Mouse (Mus musculus) T-helper 1 cell (primary cell): ENCODE results near the gene Fat3.

Experiments
- in situ Hi-C: fragments of 300-600 bp; cut with MboI, MseI; formaldehyde crosslinking; loops from one replicate; pipeline ENCODE4 v1.15.1; 2025; ENCODE audit warnings: high pct_unique_total_duplicates

Fat3 gene

DNA sequence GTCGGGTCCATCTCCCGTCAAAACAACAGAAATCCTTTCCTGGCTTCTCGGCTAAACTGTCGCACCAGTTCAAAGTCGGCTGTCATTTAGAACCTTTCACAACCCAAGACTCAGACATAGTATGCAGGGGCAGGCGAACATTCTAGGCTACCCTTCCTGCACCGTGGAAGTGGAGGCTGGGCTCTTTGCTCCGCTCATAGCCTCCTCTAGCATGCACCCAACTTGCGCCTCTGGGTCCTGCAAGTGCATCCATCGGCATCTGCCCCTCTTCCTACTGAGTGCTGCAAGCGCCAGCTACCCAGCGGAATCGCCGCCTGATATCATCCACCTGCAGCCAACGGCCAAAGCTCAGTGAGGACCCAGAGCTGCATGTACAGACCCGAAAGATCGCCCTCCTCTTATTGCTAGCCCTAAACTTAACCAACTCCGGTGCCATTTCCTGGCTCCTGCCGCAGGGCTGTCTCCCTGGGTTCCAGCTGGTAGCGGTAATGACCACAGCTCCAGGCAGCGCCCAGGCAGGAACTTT, at the start of gene Fat3:
TSS of gene Fat3 (minus strand) at position 100 of the 526 bp plus-strand sequence.
- in situ Hi-C loops: no loop called here

GRCm38 (mm10) chr9:16532884-16533283, 31.8 kb upstream of the Fat3 start:
- in situ Hi-C loops: no loop called here

DNA sequence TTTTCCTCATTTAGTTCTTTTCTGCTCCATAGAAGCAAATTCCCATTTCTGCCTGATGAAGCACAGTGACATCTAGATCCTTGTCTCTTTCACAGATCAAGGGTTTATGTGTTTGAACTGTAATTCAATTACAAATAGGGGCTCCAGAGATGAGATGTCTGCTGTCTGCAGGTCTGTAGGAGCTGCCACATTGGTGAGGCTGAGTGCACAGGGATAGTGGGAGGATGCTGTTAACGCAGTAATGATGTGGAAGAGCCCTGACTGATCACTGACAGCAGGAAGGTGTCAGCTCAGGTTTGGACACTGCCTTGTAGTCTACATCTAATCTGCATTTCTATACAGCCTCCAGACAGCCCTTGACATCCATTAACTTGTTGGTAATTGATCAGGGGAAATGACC, 16.5 kb upstream of the Fat3 start:
- in situ Hi-C loops: no loop called here

GRCm38 (mm10) chr9:16512005-16512404, 10.9 kb upstream of the Fat3 start:
- in situ Hi-C loops: no loop called here

GRCm38 (mm10) chr9:16503776-16504175, 2.7 kb upstream of the Fat3 start:
- in situ Hi-C loops: no loop called here

DNA sequence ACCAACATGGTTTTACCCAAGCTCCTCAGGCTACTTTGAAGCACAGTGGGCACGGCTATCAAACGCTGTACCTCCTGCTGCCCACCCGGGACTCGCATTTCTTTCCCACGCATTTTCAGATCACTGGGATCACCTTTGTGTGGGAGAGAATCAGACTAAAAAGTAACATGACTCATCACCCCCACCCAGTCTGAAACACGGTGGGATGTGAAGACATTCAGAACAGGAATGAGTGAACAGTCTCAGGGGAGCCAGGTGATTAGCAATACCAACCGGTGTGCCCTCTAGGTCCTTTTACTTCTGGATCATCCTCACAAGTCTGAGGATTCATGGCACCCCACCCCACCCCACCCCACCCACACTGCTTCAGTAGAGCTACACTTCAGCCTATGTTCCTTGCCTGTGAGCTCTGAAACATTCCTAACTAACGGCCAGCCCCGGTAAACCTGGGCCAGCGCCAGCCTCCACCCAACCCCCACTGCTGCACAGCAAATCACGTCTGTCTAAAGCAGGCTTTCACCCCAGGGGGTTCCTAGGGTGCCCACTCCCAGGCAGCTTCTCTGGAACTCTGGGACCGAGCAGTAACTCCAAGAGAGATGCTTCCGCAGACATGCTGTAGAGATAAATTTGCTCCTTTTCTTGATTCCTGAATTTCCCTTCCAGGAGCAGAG, 1.7 kb upstream of the Fat3 start:
- in situ Hi-C loops: no loop called here

DNA sequence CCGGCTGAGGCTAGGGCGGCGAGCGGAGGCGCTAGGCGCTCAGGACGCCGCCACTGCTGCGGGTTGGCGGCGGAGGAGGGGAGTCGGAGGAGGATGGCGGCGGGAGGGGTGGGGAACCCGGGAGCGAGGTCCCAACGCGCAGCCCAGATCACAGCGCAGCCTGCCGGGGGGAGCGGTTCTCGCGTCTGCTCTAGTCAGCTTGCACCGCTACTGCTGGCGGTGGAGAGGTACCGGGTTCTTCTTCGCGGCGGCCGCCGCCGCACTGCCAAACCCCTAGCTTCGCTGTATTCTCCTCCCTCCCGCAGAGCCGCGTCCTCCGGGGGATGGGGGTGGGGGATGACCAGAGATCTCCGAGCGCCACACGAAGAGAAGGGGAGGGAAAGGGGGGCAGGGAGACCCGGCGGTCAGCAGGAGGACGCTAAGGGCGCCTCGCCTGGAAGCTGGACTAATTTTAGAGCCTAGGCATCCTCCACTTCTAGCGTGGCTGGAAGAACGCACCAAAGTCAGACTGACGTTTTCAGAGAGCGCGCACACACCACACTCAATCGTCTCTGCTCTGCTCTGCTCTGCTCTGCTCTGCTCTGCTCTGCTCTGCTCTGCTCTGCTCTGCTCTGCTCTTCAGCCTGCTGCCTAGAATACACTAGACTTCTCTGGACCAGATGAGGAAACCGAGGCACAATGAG, 1.0 kb upstream of the Fat3 start:
- in situ Hi-C loops: no loop called here

DNA sequence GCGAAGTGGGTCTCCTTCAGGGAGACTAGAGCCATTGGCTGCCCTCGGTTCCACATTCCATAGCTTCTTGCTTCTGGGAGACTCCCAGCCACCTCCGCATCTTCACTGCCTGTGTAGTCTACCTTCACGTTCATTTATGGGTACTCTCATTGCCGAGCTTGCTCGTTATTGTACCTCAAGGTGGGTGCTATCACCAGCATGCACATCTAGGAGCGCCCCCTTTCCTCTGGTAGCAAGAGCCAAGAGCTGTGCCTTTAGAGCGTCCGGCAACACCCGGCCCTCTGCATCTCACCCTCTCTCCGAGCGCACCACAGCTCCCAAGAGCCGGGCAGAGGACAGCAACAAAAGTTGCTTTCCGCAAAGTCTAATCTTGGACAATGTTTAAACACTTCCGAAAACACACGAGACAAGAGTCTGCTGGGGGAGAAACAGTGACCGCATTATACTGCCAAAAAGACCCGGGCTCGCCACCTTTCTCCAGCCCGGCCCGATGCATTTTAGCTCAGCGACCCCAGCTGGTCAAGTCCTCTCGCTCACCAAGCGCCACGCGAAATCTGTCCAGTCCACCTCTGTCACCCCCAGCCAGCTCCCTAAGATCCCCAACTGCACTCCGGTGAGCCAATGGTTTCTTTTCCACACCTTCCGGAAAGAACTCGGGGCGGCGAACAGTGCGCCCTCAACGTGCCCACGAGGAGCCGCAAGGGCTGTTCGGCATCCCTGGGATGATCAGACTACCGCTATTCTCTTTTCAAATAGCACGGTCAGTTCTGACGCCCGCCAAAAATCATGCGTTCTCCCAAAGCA, 501 bp downstream of the Fat3 start:
- in situ Hi-C loops: no loop called here

DNA sequence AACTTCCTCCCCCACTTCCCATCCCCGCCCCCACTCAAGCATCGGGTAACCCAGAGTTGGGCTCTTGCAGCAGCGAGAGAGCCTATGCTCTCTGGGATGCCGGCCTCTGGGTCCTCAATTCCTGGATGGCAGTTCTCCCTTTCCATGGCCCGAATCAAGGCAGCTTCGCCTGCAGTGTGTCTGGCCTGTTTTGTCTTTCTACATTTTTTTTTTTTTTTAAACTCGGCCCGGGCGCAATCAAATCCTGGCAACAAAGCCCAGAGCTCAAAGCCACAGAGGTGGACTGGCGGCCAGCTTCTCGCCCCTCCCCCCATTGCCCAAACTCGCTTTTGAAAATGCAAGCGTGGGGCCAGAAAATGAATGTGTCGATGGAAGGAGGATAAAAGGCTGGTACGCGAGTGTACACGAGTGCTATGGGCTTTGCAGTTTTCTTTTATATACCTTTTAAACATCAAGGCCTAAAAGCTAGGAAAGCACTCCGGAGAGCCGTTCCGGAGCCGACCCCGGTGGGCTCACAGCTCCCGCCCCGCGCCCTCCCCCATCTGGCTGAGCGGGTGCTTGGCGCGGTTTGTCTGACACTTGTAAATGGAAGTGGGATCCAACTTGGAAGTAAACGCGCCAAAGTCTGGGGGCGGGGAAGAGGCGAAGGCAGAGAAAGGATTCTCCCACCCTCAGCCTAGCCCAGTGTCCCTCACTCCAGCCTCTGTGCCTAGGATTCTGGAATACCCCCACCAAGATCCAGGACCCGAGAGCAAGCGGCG, 1.3 kb downstream of the Fat3 start:
- in situ Hi-C loops: no loop called here

DNA sequence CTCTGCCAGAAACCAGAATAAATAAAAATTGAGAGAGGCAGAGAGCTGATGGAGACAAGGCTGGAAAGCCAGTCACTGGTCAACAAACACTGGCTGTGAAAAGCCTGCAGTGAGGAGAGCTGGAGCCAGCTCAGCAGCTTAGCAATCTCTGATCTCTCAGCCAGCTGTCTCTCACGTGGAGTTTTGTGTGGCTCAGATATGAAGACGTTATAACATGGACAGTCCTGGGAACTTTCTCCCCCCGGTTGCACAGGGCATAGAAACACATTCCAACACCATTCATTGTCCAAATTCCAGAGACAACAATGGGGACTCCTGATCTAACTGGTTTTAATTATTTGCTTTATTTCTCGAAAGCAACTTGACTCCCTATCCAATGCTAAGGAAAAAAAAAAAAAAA, 2.2 kb downstream of the Fat3 start:
- in situ Hi-C loops: no loop called here

GRCm38 (mm10) chr9:16497361-16497760, 3.7 kb downstream of the Fat3 start:
- in situ Hi-C loops: no loop called here

DNA sequence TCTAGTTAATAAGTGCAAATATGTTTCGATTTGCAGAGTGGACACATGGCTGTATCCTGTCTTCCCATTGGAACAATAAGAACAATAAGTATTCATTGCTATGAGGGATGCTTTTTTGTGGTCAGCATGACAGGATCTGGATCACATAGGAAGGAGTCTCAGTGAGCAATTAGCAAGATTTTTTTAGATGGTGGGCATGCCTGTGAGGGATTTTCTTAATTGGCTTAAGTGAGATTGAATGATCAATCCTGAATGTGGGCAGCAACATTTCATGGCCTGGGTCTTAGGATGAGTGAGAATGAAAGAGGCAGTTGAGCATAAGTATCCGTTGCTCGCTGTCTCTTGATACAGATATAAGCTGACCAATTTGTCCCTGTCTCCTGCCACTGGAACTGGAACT, 4.8 kb downstream of the Fat3 start:
- in situ Hi-C loops: no loop called here

GRCm38 (mm10) chr9:16489661-16490060, 11.4 kb downstream of the Fat3 start:
- in situ Hi-C loops: no loop called here

- in situ Hi-C loops: no loop called here
Observed at GRCm38 (mm10) chr9:16487565-16487964, 13.5 kb downstream of the Fat3 start.

DNA sequence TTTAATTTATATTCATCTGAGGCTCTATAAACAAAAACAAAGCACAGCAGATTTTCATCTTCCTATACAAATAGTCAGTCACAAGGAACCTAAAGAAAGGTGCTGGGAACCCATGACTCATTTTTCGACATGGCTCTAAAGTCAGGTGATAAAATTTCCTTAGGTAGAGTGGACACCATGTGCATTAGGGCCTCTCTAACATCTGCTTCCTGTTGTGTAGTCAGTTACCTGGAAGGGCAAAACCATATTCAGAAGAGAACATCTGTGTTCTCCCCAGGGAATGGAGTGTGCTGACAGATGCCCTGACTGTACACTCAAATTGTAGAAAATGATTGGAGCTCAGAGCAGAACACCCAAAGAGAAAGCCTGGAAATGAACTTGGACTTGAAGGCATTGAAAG, 14.9 kb downstream of the Fat3 start:
- in situ Hi-C loops: no loop called here

- in situ Hi-C loops: no loop called here
Observed at GRCm38 (mm10) chr9:16485173-16485572, 15.9 kb downstream of the Fat3 start.

- in situ Hi-C loops: no loop called here
Observed at GRCm38 (mm10) chr9:16484765-16485164, 16.3 kb downstream of the Fat3 start.

- in situ Hi-C loops: no loop called here
Observed at GRCm38 (mm10) chr9:16461491-16461890, 39.6 kb downstream of the Fat3 start.

DNA sequence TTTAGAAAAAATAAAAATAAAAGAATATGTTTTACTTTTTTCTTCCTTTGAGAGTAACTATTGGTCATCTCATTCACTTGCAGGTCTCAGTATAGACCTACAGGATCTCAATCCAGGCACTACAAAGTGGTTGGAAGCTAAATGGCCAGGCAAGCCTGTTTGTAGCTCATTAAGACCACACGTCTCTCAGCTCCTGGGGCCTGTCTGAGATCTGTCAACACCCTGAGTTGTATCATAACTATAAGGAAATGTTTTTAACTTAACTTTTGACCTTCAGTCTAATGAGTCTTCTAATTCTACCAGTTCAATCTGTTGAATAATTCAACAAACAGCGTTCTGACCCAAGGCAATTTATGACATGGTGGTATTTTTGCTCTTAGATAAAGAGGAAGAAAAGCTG, 40.5 kb downstream of the Fat3 start:
- in situ Hi-C loops: no loop called here

DNA sequence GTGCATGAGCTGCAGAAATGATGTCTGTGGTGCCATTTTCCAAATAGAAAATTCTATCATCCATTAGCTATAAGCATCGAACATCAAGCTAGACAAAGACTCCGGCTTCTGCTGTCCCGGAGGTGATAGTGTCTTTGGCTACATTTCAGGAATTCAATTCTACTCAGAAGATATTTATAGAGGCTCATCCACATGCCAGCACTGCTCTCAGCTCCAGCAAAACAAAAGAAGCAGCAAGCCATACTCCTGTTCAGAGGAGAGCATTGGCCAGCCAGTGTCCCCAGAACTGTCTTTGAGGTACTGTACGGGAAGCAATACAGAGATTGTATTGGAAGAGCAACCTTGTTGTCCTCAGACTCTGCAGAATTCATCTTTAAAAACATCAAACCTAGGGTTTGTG, 59.2 kb downstream of the Fat3 start:
- in situ Hi-C loops: no loop called here

- in situ Hi-C loops: no loop called here
Observed at GRCm38 (mm10) chr9:16440638-16441037, 60.4 kb downstream of the Fat3 start.

DNA sequence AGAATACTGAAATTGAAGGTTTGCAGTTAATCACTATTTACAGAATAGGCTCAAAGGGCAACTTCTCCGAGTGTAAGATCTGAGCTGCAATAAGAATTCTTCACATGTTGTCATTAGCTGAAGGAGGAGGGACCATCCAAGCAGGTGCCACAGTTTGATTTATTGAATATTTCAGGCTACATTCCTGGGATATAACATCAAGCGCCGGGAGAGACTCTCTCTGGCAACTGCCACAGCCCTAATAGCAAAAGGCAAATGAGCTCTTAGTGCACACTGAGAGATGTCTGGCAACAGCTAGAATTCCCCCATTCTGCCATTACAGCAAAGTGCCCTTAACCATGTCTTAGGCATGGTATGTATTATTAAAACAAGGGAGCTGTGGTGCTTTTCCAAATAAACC, 61.1 kb downstream of the Fat3 start:
- in situ Hi-C loops: no loop called here
